15 mouse cellular contexts compared by ENCODE assay signal in the genomic region with DNA sequence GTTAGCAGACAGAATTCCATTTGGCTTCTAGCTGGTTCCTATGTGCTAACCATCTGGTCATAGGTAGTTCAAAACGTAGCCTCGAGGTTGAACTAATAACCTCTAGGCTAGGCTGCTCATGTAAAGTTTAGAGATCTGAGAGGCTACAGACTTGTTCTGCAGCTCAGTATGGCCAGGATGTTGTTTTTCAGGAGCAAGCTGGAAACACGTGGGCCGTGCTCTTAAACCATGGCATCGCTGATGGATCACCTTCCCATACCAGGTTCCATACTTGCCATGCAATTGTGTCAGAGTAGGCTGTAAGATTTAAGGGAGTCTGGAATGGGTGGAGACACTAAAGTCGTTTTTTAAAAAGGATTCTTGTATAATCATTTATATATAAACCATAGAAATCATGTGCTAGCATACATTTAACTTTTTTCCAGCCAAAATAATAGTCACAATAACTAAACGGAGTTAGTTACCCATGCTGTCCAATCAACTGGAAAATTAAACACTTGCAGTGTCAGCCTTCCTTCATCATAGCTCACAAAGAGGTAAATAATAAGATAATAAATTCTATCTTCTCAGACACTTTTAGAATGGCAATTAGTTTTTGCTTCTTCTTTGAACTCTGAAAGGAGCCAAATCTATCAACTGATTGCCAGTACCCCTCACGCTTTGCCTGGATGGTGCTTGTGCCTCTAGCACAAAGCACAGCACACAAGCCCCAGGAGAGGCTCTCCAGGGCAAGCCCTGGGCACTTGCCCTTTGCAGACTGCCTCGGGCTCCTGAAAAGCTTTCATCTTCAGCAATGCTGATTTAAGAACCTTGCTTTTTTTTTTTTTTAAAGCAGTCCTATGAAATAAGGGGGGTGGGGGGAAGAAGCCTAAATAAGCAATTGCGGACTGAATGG. TPM values are rescaled to one million over a fixed set of nuclear protein-coding genes. Genes with fewer than 3 reads are reported as not detected.
"Had no signal": no experiment of that assay in that cellular context is flagged by ENCODE, and none has a peak within 500 bp of the region (broad histone marks: within the 10 kb centered on the region; RNA-seq: fewer than 3 reads in every experiment).

No protein-coding gene starts in this region.

- DNase-seq: kidney, adult 9 months; left cerebral cortex, postnatal 4 days; lung, adult 2 months; lung, postnatal 4 days; right cerebral cortex, postnatal 14 days; thymus, adult 2 months; thymus, postnatal 25 days had no signal

- H3K36me3 ChIP-seq: liver, embryonic 15.5 days; stomach, embryonic 15.5 days had no signal

- H3K9me3 ChIP-seq: liver, embryonic 15.5 days; stomach, embryonic 15.5 days had no signal

- H3K9ac ChIP-seq: liver, embryonic 15.5 days; stomach, embryonic 15.5 days had no signal

- H3K27ac ChIP-seq: liver, embryonic 15.5 days; stomach, embryonic 15.5 days had no signal

- H3K4me2 ChIP-seq: liver, embryonic 11.5 days; liver, embryonic 15.5 days; stomach, embryonic 15.5 days had no signal

- H3K4me3 ChIP-seq: liver, embryonic 15.5 days; stomach, embryonic 15.5 days had no signal

- H3K27me3 ChIP-seq: liver, embryonic 15.5 days; stomach, embryonic 15.5 days had no signal

- ATAC-seq: intestine, embryonic 16.5 days; lung, postnatal 0 days; midbrain, embryonic 16.5 days had no signal

- H3K4me1 ChIP-seq: liver, embryonic 15.5 days; stomach, embryonic 15.5 days had no signal

RNA-seq across cellular contexts. Expression of a gene that starts 11.5 kb away (rescaled TPM):
- polyA plus RNA-seq: intestine, embryonic 16.5 days; large intestine, adult 2 months; liver, embryonic 11.5 days; liver, embryonic 15.5 days; lung, adult 2 months; lung, postnatal 0 days; spleen, adult 2 months; stomach, embryonic 15.5 days; thymus, adult 2 months had no signal
